Mouse (Mus musculus) adrenal gland, postnatal 25 days (tissue): ENCODE results near the gene Tmem242. TPM values are rescaled to one million over a fixed set of nuclear protein-coding genes. Genes with fewer than 3 reads are reported as not detected.

Source experiments
- DNase-seq: peaks from one replicate; pipeline ENCODE4 v3.0.0; 2021; ENCODE audit warnings: mixed read lengths
- microRNA-seq, 2 experiments: library from miRNA; unstranded; fragments of <30 nt; microRNA quantifications; one replicate each; pipeline ENCODE4 v1.2.0; 2021
- total RNA-seq: library from RNA; stranded (reverse); gene quantifications from 2 replicates; pipeline ENCODE4 v1.2.3, GENCODE M21; 2021

Tmem242 gene
- total RNA-seq, 1 experiment from 2014 or later: 118 TPM

GRCm38 (mm10) chr17:5377151-5377929, 62.7 kb downstream of the Tmem242 start:
- no peak for DNase-seq

- no peak for DNase-seq
Observed at GRCm38 (mm10) chr17:5372951-5373350, 67.1 kb downstream of the Tmem242 start.

- DNase-seq: no peak
Observed at GRCm38 (mm10) chr17:5371521-5371920, 68.5 kb downstream of the Tmem242 start.

GRCm38 (mm10) chr17:5371032-5371431, 69.0 kb downstream of the Tmem242 start:
- DNase-seq: no peak

GRCm38 (mm10) chr17:5365992-5366398, 74.1 kb downstream of the Tmem242 start:
- DNase-seq: no peak

Small RNA genes lying within 50 kb of the gene (microRNA-seq; reads per million reads assigned to microRNA genes)
- 0 reads per million in 2 experiments for gene Gm22475

Other genes with a start within 250 kb of the Tmem242 start
- gene Ldhal6b, start 21.5 kb downstream of the Tmem242 start, total RNA-seq: 1.6 and 2.1 TPM in 2 replicates
- gene Zdhhc14, start 52.3 kb upstream of the Tmem242 start, total RNA-seq: 3.9 and 4.8 TPM in 2 replicates